Mouse (Mus musculus) urinary bladder, postnatal 4 days (tissue): ENCODE measurements around the gene Klc1.
"Not testable (repeated sequence)": the region's sequence is repeated elsewhere in the genome, so short reads cannot be mapped to it uniquely, and the experiment has no call there.

Source experiments
- DNase-seq, 2 experiments: peaks; one replicate each; pipeline ENCODE4 v3.0.0; 2021 to 2022; ENCODE audit warnings: low spot score in 2 of 2

Klc1 gene

GRCm38 (mm10) chr12:111758381-111759175, at the start of gene Klc1:
TSS of gene Klc1 (plus strand) at chr12:111758849.
- DNase-seq, result peak; percentile 65 to 71

GRCm38 (mm10) chr12:111710091-111710490, 48.6 kb upstream of the Klc1 start:
- no peak for DNase-seq

GRCm38 (mm10) chr12:111712476-111712875, 46.2 kb upstream of the Klc1 start:
- DNase-seq, result no peak

DNA sequence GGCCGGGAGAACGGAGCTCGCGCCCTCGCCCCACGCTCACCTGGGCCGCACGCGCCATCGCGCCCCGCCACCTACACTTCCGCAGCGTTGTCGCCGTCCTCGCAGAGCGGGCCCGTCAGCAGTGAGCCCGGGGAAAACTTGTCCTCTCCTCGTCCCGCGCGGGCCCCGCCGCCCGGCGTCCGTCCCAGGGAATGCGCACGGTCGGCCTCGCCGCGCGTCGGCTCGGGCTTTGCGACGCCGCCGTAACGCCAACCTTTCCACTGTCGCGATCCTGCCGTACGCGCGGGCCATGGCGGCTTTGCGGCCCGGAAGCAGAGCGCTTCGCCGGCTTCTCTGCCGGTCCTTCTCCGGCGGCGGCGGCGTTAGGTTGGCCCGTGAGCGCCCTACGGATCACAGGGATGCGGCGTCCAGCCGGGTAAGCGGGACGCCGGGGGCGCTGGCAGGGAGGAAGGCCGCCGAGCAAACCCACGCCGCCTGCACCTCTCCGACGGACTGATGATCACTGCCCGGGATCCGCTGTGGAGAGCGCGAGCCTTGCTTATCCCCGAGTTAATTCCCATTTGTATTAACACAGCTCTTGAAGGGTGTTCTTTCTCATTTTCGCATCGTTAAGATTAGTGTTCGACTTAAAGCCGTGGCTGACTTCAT, 45.5 kb upstream of the Klc1 start, which contains the start of the genes Bag5 and Apopt1:
TSS of gene Bag5 (minus strand) at position 254 of the 648 bp plus-strand sequence.
TSS of gene Apopt1 (plus strand) at position 258 of the 648 bp plus-strand sequence.
- peak; percentile 90 to 91 for DNase-seq

DNA sequence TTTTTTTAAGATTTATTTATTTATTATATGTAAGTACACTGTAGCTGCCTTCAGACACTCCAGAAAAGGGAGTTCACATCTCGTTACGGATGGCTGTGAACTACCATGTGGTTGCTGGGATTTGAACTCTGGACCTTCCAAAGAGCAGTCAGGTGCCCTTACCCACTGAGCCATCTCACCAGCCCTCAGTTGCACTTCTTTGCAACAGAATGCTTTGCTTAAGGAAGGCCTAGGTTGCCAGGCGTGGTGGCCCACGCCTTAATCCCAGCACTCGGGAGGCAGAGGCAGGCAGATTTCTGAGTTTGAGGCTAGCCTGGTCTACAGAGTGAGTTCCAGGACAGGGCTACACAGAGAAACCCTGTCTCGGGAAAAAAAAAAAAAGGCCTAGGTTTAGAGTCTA, 44.8 kb upstream of the Klc1 start:
- not testable (repeated sequence) for DNase-seq

DNA sequence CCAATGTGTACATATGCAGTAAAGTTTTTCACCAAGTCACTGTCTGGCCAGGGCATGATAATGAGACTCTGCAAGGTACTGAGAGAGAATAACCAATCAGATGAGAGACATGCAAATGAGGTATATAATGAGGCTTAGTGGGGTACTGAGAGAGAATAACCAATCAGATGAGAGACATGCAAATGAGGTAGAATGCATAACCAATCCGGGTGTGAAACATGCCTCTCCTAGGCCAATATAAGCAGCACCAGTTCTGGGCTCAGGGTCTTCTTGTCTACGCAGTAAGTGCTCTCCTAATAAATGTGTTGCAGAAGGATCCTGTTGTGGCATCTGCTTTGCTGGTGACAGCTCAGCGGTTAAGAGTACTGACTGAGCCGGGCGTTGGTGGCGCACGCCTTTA, 42.1 kb upstream of the Klc1 start:
- DNase-seq, result no peak

- DNase-seq, result no peak
These were observed 40.0 kb upstream of the Klc1 start for GRCm38 (mm10) chr12:111718656-111719055.

GRCm38 (mm10) chr12:111720222-111720621, 38.4 kb upstream of the Klc1 start:
- DNase-seq, result no peak

- DNase-seq, result peak in 1 of 2 experiments; percentile 67
These were observed 36.0 kb upstream of the Klc1 start for GRCm38 (mm10) chr12:111722654-111723053.

- no peak for DNase-seq
These were observed 33.9 kb upstream of the Klc1 start for GRCm38 (mm10) chr12:111724638-111725337.

DNA sequence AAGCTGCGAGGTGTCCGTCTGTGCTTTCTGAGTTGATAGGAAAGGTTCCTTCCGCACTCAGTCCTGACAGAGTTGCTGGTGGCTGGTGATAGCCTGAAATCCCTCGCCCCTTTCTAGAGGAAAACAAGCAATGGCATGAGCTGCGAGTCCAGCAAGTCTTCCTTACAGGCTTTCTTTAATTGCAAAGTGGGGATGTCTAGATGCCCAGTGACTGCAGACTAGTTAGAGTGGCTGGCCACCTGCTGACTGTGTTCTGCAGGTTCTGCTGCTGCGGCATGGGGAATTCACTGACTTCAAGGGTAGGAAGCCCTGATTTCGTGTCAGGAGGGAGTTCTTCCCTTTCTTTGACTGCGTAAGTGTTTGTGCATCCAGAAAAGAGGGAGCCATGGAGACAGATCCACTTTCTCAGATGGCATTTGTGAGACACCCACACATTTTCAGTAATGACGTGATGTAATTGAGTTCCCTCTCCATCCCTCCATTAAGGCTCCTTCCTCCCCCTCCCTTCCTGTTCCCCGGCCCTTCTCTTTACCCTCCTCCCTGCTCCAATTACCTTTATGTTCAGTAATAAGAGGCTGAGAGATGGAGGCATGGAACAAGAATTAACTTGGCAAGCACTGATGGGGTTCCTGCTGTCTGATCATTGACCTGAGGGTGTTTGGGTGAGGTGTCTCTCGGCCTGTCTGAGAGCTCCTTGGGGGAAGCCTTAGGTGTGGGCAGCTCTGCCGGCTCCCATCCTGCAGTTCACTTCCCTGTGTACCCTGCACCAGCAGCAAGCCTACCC, 33.1 kb upstream of the Klc1 start:
- no peak for DNase-seq

- DNase-seq, result no peak
These were observed 32.6 kb upstream of the Klc1 start for GRCm38 (mm10) chr12:111726122-111726463.

- DNase-seq, result no peak
These were observed 30.7 kb upstream of the Klc1 start for GRCm38 (mm10) chr12:111727956-111728355.

DNA sequence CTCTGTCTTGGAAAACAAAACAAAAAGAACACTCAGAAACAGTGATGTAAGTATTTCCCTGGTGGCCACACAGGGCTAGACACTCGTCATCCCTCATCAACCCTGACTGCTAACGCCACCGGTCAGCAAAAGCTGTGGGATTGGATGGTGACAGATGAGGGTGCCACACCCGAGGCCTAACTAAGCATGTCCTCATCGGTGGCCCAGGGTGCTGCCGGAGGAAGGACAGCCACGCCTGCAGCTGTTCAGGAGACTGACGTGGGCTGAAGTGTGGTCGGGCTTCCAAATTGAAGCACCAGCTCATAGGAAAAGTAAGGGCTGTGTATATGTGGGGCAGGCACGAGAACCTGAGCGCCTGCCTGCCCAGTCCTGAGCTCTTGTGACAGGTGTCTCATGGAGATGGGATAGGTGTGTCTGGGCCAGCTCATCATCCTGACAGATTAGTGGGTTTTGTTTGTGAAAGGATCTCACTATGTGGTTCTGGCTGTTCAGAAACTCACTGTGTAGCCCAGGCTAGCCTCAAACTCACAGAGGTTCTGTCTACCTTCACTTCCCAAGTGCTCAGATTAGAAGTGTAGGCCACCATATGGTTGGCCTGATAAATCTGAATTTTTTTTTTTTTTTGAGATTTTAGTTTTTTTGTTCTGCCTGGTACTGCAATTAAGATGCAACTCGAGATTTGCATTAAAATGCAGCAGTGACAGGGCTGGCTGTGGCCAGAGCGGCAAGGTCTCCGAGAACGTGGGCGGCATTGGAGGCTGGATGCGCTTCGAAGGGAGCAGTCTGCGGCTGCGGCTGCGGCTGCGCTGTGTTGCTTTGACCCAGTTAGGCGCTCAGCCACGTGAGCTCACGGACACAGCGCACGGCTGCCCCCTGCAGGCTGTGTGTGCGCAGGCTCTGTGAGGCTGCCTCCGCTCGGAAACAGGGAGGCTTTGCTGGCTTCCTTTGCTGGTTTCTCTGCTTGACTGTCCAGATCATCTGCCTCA, 26.5 kb upstream of the Klc1 start:
- DNase-seq, result peak; percentile 79 to 87

DNA sequence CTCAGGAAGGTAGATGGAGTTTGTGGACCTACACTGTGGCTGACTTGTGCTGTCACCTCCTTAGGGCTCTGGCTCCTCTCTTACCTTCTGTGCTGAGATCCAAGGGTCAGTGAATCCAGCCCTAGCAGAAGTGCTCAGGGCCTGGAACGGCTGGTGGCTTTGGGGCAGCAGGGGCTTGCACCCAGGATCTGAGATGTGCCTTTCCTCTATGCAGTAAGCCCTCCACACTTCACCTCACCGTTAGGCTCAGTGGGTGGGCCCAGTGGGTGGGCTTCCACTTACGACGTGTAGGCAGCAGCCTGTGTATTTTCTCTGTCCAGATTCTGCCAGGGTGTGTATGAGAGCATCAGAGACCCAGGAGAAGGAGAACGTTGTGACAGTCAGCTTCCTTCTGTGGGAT, 25.7 kb upstream of the Klc1 start:
- DNase-seq, result no peak

DNA sequence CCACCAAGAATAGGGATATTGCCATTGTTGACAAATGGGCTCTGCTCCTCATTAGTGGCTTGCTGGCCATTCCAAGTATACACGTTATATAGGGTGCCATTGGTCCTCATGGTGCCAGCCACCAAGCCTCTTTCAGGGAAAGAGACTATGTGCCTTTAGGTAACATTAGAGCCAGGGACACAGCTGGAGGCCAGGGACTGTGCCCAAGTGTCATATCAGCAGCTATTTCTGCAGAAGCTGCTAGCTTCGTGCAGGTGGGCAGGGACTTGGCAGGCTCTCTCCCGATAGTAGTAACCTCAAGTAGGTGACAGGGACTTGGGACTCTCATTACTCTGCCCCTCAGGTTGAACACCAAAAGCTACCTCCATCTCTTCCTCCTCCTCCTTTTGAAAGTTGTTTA, 23.7 kb upstream of the Klc1 start:
- no peak for DNase-seq

GRCm38 (mm10) chr12:111736676-111737075, 22.0 kb upstream of the Klc1 start:
- DNase-seq, result not testable (repeated sequence)

GRCm38 (mm10) chr12:111737370-111737769, 21.3 kb upstream of the Klc1 start:
- DNase-seq, result no peak

DNA sequence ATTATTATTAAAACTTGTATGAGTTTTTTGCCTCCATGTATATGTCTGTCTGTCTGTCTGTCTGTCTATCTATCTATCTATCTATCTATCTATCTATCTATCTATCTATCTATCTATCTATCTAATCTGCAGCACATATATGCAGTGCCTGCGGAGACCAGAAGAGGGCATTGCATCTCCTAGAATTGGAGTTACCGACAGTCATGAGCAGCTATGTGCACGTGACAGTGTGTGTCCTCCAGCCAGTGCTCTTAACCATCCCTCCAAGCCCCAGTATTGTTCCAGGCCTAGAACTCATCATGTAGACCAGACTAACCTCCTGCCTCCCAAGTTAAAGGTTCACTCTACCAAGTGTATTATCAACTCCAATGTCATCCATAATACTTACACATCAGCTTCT, 19.9 kb upstream of the Klc1 start:
- DNase-seq, result no peak

GRCm38 (mm10) chr12:111741338-111741737, 17.3 kb upstream of the Klc1 start:
- DNase-seq, result no peak
